Mouse (Mus musculus) adrenal gland, postnatal 36 days (tissue): ENCODE data around the gene Tmem80. TPM values are rescaled to one million over a fixed set of nuclear protein-coding genes. Genes with fewer than 3 reads are reported as not detected.

ENCODE experiments used
- DNase-seq, 2 experiments: peaks; one replicate each; pipeline ENCODE4 v3.0.0; 2021; ENCODE audit warnings: mixed read lengths in 1 of 2
- long read RNA-seq, 2 experiments: library from polyadenylated mRNA; stranded (forward); transcript quantifications; one replicate each; pipeline ENCODE4 v2.0.0; 2021; ENCODE audit warnings: borderline sequencing depth in 2 of 2
- total RNA-seq, 2 experiments: library from RNA; stranded (reverse); gene quantifications; 2 replicates each; pipeline ENCODE4 v1.2.3; 2021

Tmem80 gene
- 10 to 100 TPM; 23.9 to 27.1 TPM for total RNA-seq
- long read RNA-seq, experiment 1, transcript Tmem80-202 (5 exons, 959 nt): minor isoform, 5 of 37 reads
- long read RNA-seq, experiment 1, transcript Tmem80-201 (6 exons, 1,800 nt): major isoform, 6 of 37 reads
- long read RNA-seq, experiment 1, partial matches to known transcripts: 0 of 37 reads
- long read RNA-seq, experiment 1, other reads (novel, unspliced or antisense): 15 of 37 reads
- long read RNA-seq, experiment 2, partial matches to known transcripts: 1 of 23 reads
- long read RNA-seq, experiment 2, other reads (novel, unspliced or antisense): 6 of 23 reads

GRCm38 (mm10) chr7:141327469-141328372 lies at the start of gene Tmem80, which contains the start of gene Deaf1:
Tmem80 (plus strand) TSS chr7:141327739.
Deaf1 (minus strand) TSS chr7:141327690.
- peak; percentile 99 for DNase-seq

GRCm38 (mm10) chr7:141278766-141279590 lies 48.6 kb upstream of the Tmem80 start, which contains the start of gene Sct:
Sct (minus strand) TSS chr7:141279133.
- peak in 1 of 2 experiments; percentile 31 for DNase-seq

GRCm38 (mm10) chr7:141281442-141281841 lies 46.1 kb upstream of the Tmem80 start:
- no peak for DNase-seq

- no peak for DNase-seq
Measured at GRCm38 (mm10) chr7:141282756-141283155, 44.8 kb upstream of the Tmem80 start.

GRCm38 (mm10) chr7:141288042-141288441 lies 39.5 kb upstream of the Tmem80 start:
- no peak for DNase-seq

- peak in 1 of 2 experiments; percentile 33 for DNase-seq
Measured at GRCm38 (mm10) chr7:141291921-141292582, 35.5 kb upstream of the Tmem80 start, which contains the start of gene Drd4. Drd4 (plus strand) TSS chr7:141292006.

GRCm38 (mm10) chr7:141292583-141293388 lies 34.8 kb upstream of the Tmem80 start:
- peak in 1 of 2 experiments; percentile 61 for DNase-seq

- peak; percentile 75 to 78 for DNase-seq
Measured at GRCm38 (mm10) chr7:141293852-141294471, 33.6 kb upstream of the Tmem80 start.

GRCm38 (mm10) chr7:141294479-141294878 lies 33.1 kb upstream of the Tmem80 start:
- no peak for DNase-seq

GRCm38 (mm10) chr7:141297926-141298650 lies 29.5 kb upstream of the Tmem80 start:
- DNase-seq: peak in 1 of 2 experiments; percentile 34

- no peak for DNase-seq
Measured at GRCm38 (mm10) chr7:141299175-141299574, 28.4 kb upstream of the Tmem80 start.

- DNase-seq: peak in 1 of 2 experiments; percentile 68
Measured at GRCm38 (mm10) chr7:141301386-141301785, 26.2 kb upstream of the Tmem80 start.

GRCm38 (mm10) chr7:141302702-141303268 lies 24.8 kb upstream of the Tmem80 start:
- no peak for DNase-seq

- DNase-seq: no peak
Measured at GRCm38 (mm10) chr7:141304537-141304936, 23.0 kb upstream of the Tmem80 start.

- DNase-seq: peak; percentile 68 to 74
Measured at GRCm38 (mm10) chr7:141314416-141314815, 13.1 kb upstream of the Tmem80 start.

- DNase-seq: no peak
Measured at GRCm38 (mm10) chr7:141315076-141315475, 12.5 kb upstream of the Tmem80 start.

- DNase-seq: peak; percentile 60 to 61
Measured at GRCm38 (mm10) chr7:141315974-141316373, 11.6 kb upstream of the Tmem80 start.

GRCm38 (mm10) chr7:141317619-141318132 lies 9.9 kb upstream of the Tmem80 start:
- DNase-seq: no peak

- no peak for DNase-seq
Measured at GRCm38 (mm10) chr7:141319446-141319845, 8.1 kb upstream of the Tmem80 start.
